Mouse (Mus musculus): ENCODE measurements around the gene Cluh. TPM values are rescaled to one million over a fixed set of nuclear protein-coding genes. Genes with fewer than 3 reads are reported as not detected.

The Cluh gene
- polyA plus RNA-seq, 2 experiments = 21.7 to 44.8 TPM

DNA sequence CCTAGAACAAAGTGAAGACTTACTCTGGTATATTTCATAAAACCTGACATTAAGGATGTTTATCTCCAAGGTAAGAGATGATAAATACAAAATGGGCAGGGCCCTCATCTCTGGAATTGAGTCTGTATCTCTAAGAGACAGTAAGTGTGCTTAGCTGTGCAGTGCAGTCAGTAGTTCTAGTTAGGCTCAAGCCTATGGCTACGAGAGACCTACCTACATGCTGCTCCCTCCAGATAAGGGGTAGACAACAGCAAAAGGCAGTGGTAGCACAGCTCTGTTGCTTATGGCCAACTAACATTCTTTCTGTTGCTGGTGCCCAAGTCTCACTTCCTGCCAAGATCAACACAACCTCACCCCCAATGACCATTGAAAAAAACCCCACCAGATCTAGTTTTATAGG is 24.3 kb downstream of the Cluh start:
- no peak overlapping the region for H3K27ac ChIP-seq (replicated peaks; ENCODE audit: low read depth, low read length)
- H3K9me3 ChIP-seq (ENCODE audit: control insufficient read depth, low read length) = no peaks in the 10 kb centered on the region
- DNase-seq (ENCODE audit: low spot score) (no peak), ATAC-seq (ENCODE audit: low FRiP score, low read depth) (no peak)
- 85% methylated on average over 1 of the region's 1 CpGs for WGBS
- H3K4me2 ChIP-seq (replicated peaks; ENCODE audit: low read depth, low read length, severe bottlenecking) = no peak overlapping the region
- no peaks in the 10 kb centered on the region for H3K4me1 ChIP-seq (ENCODE audit: control insufficient read depth, insufficient read depth, low read length)
- no peak overlapping the region for H3K4me3 ChIP-seq (replicated peaks; ENCODE audit: low read length)
- no peak for TF ChIP-seq POLR2A (IDR thresholded peaks at IDR 0.05; ENCODE audit: borderline replicate concordance, extremely low read depth, insufficient read depth, insufficient read length)
- peaks cover 62% of the 10 kb centered on the region for H3K36me3 ChIP-seq (ENCODE audit: control insufficient read depth, insufficient read depth, low read length)
- H3K9ac ChIP-seq (ENCODE audit: low read depth, low read length, severe bottlenecking) = no peak overlapping the region
- H3K27me3 ChIP-seq (ENCODE audit: control insufficient read depth, insufficient read depth, low read length) = no peaks in the 10 kb centered on the region

- Histone ChIP-seq H3K27me3 (ENCODE audit: control insufficient read depth, insufficient read depth, low read length) (no peaks in the 10 kb centered on the region), H3K4me2 (replicated peaks; ENCODE audit: low read depth, low read length, severe bottlenecking) (no peak overlapping the region), H3K36me3 (ENCODE audit: control insufficient read depth, insufficient read depth, low read length) (peaks cover 62% of the 10 kb centered on the region), H3K9me3 (ENCODE audit: control insufficient read depth, low read length) (no peaks in the 10 kb centered on the region), H3K4me1 (ENCODE audit: control insufficient read depth, insufficient read depth, low read length) (no peaks in the 10 kb centered on the region), H3K4me3 (replicated peaks; ENCODE audit: low read length) (no peak overlapping the region), H3K9ac (ENCODE audit: low read depth, low read length, severe bottlenecking) (no peak overlapping the region), H3K27ac (replicated peaks; ENCODE audit: low read depth, low read length) (no peak overlapping the region)
- DNase-seq (ENCODE audit: low spot score) (no peak), ATAC-seq (ENCODE audit: low FRiP score, low read depth) (no peak)
- WGBS = 94% methylated on average over 8 of the region's 8 CpGs
- no peak for TF ChIP-seq POLR2A (IDR thresholded peaks at IDR 0.05; ENCODE audit: borderline replicate concordance, extremely low read depth, insufficient read depth, insufficient read length)
Observed at GRCm38 (mm10) chr11:74674713-74675112, 25.4 kb downstream of the Cluh start.

DNA sequence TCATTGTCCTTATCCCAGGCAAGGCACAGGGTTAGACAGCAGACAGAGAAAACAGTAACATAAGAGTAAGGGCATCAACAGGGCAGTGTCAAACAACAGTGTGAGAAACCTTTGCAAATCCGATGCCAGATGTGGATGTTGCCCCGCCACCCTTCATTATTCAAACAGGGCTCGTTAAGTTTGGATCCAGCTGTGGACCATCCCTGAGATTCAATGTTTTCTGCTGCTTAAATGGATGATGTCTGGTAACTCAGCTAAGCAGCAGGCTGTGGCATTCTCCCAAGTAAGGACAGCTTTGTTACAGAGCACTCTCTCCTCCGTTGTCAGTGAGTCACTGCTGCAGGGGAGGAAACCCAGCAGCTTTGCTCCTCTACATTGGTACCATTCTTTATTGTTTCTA is 25.9 kb downstream of the Cluh start:
- Histone ChIP-seq H3K27me3 (ENCODE audit: control insufficient read depth, insufficient read depth, low read length) (no peaks in the 10 kb centered on the region), H3K9me3 (ENCODE audit: control insufficient read depth, low read length) (no peaks in the 10 kb centered on the region), H3K27ac (replicated peaks; ENCODE audit: low read depth, low read length) (no peak overlapping the region), H3K9ac (ENCODE audit: low read depth, low read length, severe bottlenecking) (no peak overlapping the region), H3K36me3 (ENCODE audit: control insufficient read depth, insufficient read depth, low read length) (peaks cover 62% of the 10 kb centered on the region), H3K4me1 (ENCODE audit: control insufficient read depth, insufficient read depth, low read length) (no peaks in the 10 kb centered on the region), H3K4me3 (replicated peaks; ENCODE audit: low read length) (no peak overlapping the region), H3K4me2 (replicated peaks; ENCODE audit: low read depth, low read length, severe bottlenecking) (no peak overlapping the region)
- no peak for TF ChIP-seq POLR2A (IDR thresholded peaks at IDR 0.05; ENCODE audit: borderline replicate concordance, extremely low read depth, insufficient read depth, insufficient read length)
- DNase-seq (ENCODE audit: low spot score) = no peak
- WGBS = 69% methylated on average over 4 of the region's 4 CpGs
- no peak for ATAC-seq (ENCODE audit: low FRiP score, low read depth)

- Histone ChIP-seq H3K27me3 (ENCODE audit: control insufficient read depth, insufficient read depth, low read length) (no peaks in the 10 kb centered on the region), H3K4me1 (ENCODE audit: control insufficient read depth, insufficient read depth, low read length) (no peaks in the 10 kb centered on the region), H3K9ac (ENCODE audit: low read depth, low read length, severe bottlenecking) (no peak overlapping the region), H3K9me3 (ENCODE audit: control insufficient read depth, low read length) (no peaks in the 10 kb centered on the region), H3K4me3 (replicated peaks; ENCODE audit: low read length) (no peak overlapping the region), H3K36me3 (ENCODE audit: control insufficient read depth, insufficient read depth, low read length) (peaks cover 44% of the 10 kb centered on the region), H3K4me2 (replicated peaks; ENCODE audit: low read depth, low read length, severe bottlenecking) (no peak overlapping the region), H3K27ac (replicated peaks; ENCODE audit: low read depth, low read length) (no peak overlapping the region)
- WGBS = 71% methylated on average over 1 of the region's 1 CpGs
- DNase-seq (ENCODE audit: low spot score) = no peak
- no peak for TF ChIP-seq POLR2A (IDR thresholded peaks at IDR 0.05; ENCODE audit: borderline replicate concordance, extremely low read depth, insufficient read depth, insufficient read length)
- ATAC-seq (ENCODE audit: low FRiP score, low read depth) = no peak
Observed at GRCm38 (mm10) chr11:74692151-74692550, 42.9 kb downstream of the Cluh start.

DNA sequence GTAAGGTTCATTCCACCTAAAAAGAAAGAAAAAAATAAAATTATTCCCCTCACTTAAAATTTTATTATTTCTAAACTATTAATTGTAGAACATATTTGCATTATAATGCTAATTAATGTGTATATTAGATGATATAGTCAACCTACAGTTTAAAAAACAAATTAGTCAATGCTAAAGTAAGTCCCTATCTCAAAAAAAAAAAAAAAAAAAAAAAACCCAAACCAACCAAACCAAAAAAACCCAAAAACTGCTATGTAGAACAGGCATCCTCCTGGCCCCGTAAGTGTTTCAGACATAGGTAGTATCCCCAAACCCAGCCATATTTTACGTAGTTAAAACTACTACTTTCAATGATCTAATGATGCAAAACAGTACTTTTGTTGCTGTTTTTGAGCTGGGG is 50.2 kb downstream of the Cluh start:
- H3K4me2 ChIP-seq (replicated peaks; ENCODE audit: low read depth, low read length, severe bottlenecking) = no peak overlapping the region
- H3K27ac ChIP-seq (replicated peaks; ENCODE audit: low read depth, low read length) = no peak overlapping the region
- ATAC-seq (ENCODE audit: low FRiP score, low read depth) (no peak), DNase-seq (ENCODE audit: low spot score) (no peak)
- peaks cover 42% of the 10 kb centered on the region for H3K36me3 ChIP-seq (ENCODE audit: control insufficient read depth, insufficient read depth, low read length)
- 96% methylated on average over 2 of the region's 2 CpGs for WGBS
- no peak overlapping the region for H3K9ac ChIP-seq (ENCODE audit: low read depth, low read length, severe bottlenecking)
- H3K4me1 ChIP-seq (ENCODE audit: control insufficient read depth, insufficient read depth, low read length) = no peaks in the 10 kb centered on the region
- TF ChIP-seq POLR2A (IDR thresholded peaks at IDR 0.05; ENCODE audit: borderline replicate concordance, extremely low read depth, insufficient read depth, insufficient read length) = no peak
- no peaks in the 10 kb centered on the region for H3K27me3 ChIP-seq (ENCODE audit: control insufficient read depth, insufficient read depth, low read length)
- H3K4me3 ChIP-seq (replicated peaks; ENCODE audit: low read length) = no peak overlapping the region
- H3K9me3 ChIP-seq (ENCODE audit: control insufficient read depth, low read length) = no peaks in the 10 kb centered on the region

DNA sequence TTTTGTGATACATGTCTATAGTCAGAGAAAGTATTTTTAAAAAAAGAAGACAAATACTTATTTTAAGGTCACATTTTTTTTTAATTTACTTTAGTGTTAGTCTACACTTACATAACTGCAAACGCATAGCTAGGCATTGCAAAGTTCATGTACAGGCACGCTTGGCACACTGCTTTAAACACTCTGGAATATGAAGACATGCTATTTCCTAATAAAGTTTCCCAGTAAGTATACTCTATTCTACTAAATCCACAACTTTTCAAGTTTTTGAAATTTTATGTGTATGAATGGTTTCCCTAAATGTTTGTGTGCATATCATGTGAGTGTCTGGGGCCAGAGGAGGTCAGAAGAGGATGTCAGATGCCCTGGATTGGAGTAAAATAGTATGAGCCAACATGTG is 54.8 kb downstream of the Cluh start:
- H3K9ac ChIP-seq (ENCODE audit: low read depth, low read length, severe bottlenecking) = no peak overlapping the region
- no peak for ATAC-seq (ENCODE audit: low FRiP score, low read depth)
- no peaks in the 10 kb centered on the region for H3K9me3 ChIP-seq (ENCODE audit: control insufficient read depth, low read length)
- H3K27me3 ChIP-seq (ENCODE audit: control insufficient read depth, insufficient read depth, low read length) = no peaks in the 10 kb centered on the region
- DNase-seq (ENCODE audit: low spot score) = no peak
- H3K4me3 ChIP-seq (replicated peaks; ENCODE audit: low read length) = no peak overlapping the region
- TF ChIP-seq POLR2A (IDR thresholded peaks at IDR 0.05; ENCODE audit: borderline replicate concordance, extremely low read depth, insufficient read depth, insufficient read length) = no peak
- 81% methylated on average over 2 of the region's 2 CpGs for WGBS
- H3K27ac ChIP-seq (replicated peaks; ENCODE audit: low read depth, low read length) = no peak overlapping the region
- no peak overlapping the region for H3K4me2 ChIP-seq (replicated peaks; ENCODE audit: low read depth, low read length, severe bottlenecking)
- H3K4me1 ChIP-seq (ENCODE audit: control insufficient read depth, insufficient read depth, low read length) = no peaks in the 10 kb centered on the region
- peaks cover 1% of the 10 kb centered on the region for H3K36me3 ChIP-seq (ENCODE audit: control insufficient read depth, insufficient read depth, low read length)
